Mouse (Mus musculus): Measurements from ENCODE around the gene Myg1.
"Not testable (repeated sequence)": the region's sequence is repeated elsewhere in the genome, so short reads cannot be mapped to it uniquely, and the experiment has no call there.

Gene Myg1

GRCm38 (mm10) chr15:102331610-102332015 is at the start of gene Myg1:
TSS of gene Myg1 (plus strand) at chr15:102331709.
- peak; percentile 81 for DNase-seq

- no peak for DNase-seq
Observed at GRCm38 (mm10) chr15:102282463-102283292, 48.8 kb upstream of the Myg1 start.

DNA sequence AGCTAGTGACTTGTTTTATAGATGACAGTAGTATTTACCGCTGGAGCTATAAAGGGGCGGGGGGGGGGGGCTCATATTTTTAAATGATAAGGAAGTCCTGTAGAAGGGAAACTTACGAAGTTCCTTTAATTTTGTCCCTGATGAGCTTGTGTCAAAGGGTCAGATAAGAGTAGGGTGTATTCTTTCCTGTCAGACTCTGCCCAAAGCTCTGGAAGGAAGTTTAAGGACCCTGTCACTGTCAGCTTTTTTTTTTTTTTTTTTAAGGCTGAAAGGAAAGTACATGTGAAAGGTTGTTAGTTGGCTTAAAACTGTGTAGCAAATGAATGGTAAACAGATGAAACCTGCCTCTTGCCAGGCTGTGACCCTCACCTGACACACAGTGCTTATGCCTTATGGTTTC is 47.9 kb upstream of the Myg1 start:
- DNase-seq = no peak

DNA sequence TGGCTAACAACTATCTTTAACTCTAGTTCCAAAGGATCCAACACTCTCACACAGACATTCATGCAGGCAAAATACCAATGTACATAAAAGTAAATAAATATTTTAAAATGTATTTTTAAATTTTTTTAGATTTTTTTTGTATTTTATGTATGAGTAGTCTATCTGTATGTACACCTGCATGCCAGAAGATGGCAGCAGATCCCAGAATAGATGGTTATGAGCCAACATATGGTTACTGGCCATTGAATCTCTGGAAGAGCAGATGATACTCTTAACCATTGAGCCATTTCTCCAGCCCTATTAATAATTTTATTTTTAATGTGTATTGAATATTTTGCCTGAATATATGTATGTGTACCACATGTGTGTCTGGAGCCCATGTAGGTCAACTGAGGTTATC is 44.1 kb upstream of the Myg1 start:
- DNase-seq = peak; percentile 62 to 64

- peak; percentile 95 to 96 for DNase-seq
Observed at GRCm38 (mm10) chr15:102295633-102296367, 35.7 kb upstream of the Myg1 start, which contains the start of gene Espl1. TSS of gene Espl1 (plus strand) at chr15:102296266.

DNA sequence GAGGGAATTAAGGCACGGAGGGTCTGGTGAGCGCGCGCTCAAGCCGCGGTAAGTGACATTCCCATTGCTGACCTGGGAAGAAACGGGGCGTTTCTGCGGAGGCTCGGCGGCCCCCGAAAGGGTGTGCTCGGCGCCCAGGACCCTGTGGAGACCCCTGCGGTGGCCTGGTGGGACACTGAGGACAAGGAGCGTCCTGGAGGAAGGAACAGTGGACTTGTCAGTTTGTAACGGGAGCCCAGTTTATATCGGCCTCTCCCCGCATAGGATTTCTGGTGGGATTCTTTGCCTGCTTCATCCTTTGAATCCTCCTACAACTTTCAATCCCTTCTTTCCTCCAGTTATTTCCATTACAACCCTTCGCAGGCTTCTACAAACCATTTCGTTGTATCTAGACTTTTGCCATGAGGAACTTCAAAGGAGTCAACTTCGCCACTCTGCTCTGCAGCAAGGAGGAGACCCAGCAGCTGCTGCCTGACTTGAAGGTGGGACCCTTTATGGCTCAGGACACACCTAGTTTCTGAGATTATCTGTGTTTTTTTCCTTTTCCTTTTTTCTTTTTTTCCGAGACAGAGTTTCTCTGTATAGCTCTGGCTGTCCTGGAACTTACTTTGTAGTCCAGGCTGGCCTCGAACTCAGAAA is 35.0 kb upstream of the Myg1 start:
- no peak for DNase-seq

- no peak for DNase-seq
Observed at GRCm38 (mm10) chr15:102302542-102302941, 29.0 kb upstream of the Myg1 start.

GRCm38 (mm10) chr15:102308717-102309116 is 22.8 kb upstream of the Myg1 start:
- DNase-seq = no peak

GRCm38 (mm10) chr15:102310074-102310845 is 21.2 kb upstream of the Myg1 start:
- no peak for DNase-seq

DNA sequence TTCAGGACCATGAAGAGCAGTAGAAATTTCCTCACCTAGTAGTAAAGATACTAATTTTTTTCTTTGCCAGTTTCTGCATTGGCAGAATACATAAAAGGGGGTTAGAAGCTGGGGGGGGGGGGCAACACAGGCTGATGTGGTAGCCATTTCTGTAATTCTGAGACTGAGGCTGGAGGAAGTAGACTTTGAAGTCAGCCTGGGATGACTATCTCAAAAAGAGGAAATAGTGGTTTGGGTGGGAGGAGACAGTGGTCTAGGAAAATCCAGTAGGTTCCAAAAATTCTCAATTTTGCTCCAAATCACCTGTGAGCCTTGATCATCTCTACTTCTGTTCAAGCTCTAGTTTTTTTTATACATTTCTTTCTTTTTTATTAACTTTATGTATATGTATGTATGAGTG is 20.0 kb upstream of the Myg1 start:
- DNase-seq = no peak

DNA sequence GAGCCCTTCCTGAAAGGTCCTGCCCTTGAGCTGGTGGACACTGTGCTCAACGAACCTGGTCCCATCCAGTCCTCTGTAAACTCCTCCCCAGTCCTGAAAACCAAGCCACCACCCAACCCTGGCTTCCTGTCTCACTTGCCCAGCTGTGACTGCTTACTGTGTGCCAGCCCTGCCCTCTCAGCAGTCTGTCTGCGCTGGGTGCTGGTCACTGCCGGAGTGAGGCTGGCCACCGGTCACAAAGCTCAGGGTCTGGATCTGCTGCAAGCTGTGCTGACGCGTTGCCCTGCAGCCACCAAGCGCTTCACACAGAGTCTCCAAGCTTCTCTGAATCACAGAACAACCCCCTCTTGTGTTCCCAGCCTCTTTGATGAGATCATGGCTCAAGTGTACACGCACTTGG is 16.2 kb upstream of the Myg1 start:
- DNase-seq = no peak

DNA sequence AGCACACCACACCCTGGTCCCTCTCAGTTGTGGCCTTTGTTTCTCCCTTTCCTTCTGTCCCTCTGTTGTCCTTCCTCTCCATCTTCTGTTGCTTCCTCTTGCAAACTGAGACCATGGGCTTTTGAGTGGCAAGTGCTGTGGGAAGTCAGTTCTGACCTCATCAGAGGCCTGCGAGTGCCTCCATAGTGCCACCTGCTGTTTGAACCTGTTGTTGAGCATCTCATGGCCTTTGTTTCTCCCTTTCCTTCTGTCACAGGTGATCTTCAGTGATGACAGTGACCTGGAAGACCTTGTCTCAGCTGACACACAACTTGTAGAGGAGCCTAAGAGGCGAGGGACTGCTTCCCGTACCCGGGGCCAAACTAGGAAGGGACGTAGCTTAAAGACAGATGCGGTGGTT is 15.2 kb upstream of the Myg1 start:
- DNase-seq = peak; percentile 69 to 78

GRCm38 (mm10) chr15:102324654-102325473 is 6.6 kb upstream of the Myg1 start:
- peak in 1 of 2 experiments; percentile 32 for DNase-seq

DNA sequence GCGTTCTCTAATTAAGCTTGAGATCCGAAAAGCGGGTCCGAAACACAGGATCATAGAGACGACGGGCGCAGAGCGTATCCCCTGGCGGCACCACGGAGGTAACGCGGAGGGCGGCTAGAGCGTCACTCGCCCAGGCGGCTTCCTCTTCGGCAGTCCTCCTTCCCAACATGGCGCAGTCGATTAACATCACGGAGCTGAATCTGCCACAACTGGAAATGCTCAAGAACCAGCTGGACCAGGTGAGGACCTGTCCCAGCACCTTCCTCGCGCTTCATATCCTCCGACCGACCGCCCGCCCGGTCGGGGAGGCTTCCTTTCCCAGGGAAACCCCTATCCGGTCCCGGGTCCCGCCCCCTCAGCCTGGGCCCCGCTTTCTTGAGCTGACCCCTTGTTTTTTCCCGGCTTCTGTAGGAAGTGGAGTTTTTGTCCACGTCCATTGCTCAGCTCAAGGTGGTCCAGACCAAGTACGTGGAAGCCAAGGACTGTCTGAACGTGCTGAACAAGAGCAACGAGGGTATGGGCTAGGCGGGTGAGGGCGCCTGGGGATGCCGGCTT is 5.4 kb upstream of the Myg1 start, which contains the start of gene Pfdn5:
Gene Pfdn5, plus strand, starts transcription at position 95 of the 555 bp plus-strand sequence.
- peak; percentile 88 to 91 for DNase-seq

DNA sequence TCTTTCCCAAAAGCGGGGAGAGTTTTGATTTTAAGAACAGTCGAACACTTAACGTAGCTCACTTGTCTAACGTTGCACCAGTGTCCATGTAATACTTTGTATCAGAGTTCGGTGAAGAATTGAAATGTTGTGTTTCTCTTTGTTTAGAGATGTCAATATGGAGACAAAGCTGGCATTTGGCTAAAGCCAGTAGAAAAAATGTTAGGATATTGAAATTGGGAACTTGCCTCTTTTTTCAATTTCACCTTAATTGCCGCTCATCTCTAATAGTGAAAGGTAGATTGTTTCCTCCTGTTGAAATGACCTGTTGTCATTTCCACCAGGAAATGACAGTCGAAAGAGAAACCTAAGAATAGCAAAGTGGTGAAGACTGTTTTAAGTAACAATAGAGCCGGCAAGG is 4.6 kb upstream of the Myg1 start:
- DNase-seq = no peak

DNA sequence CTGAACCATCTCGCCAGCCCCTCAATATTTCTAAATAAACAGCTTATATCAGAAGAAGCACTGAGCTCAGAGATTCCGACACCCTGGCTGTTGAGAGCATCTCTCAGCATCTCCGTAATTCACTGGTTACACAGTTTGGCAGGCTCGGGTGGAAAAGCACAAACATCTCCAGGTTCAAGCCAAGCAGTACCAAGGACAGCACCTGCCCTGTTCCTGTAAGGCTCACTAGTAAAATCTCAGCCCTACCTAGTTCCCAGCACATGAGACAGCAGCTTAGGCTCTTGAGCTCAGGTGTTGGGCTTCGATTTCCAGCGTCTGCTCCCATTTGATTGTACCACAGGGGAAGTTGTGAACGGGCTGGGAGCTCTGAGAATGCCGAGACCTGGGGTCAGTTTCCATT is 3.7 kb downstream of the Myg1 start:
- no peak for DNase-seq

GRCm38 (mm10) chr15:102335925-102336324 is 4.4 kb downstream of the Myg1 start:
- not testable (repeated sequence) for DNase-seq

- DNase-seq = no peak
Observed at GRCm38 (mm10) chr15:102336946-102337345, 5.4 kb downstream of the Myg1 start.

- DNase-seq = no peak
Observed at GRCm38 (mm10) chr15:102339612-102340011, 8.1 kb downstream of the Myg1 start.

DNA sequence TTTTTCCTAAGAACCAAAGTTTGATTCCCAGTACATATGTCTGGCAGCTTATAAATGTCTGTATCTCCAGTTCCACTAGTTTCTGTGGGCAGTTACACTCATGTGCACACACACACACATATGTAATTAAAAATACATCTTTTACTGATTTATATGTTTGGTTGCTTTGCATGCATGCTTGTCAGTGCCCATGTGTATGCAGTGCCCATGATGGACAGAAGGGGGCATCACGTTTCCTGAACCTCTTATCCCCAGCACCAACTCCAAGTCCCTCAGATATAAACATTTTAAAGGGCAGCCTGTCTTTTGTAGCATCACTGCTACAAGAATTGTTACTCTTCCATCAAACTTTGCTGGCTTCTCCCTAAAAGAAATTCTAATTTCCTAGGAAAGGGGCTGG is 10.1 kb downstream of the Myg1 start:
- DNase-seq = peak; percentile 42 to 65

GRCm38 (mm10) chr15:102344490-102344889 is 13.0 kb downstream of the Myg1 start:
- DNase-seq = no peak

Data from cerebellum, postnatal 14 days (tissue).